Mouse (Mus musculus) embryonic facial prominence, embryonic 12.5 days (tissue): ENCODE results near the gene Gm12253. TPM values are rescaled to one million over a fixed set of nuclear protein-coding genes. Genes with fewer than 3 reads are reported as not detected.
A peak's percentile ranks its signal among the peaks of the same experiment; 100 is the strongest.

Experiments
- ATAC-seq: fragments of 200-750 bp; cut with Nextera tagmentation; 2 replicates; pipeline ENCODE4 v1.8.0; 2017; ENCODE audit not compliant: insufficient number of reproducible peaks, insufficient read depth, low FRiP score, low TSS enrichment
- H3K27ac ChIP-seq: fragments of 300-500 bp; sonication (generic); 2 replicates; pipeline ENCODE4 v1.5.1; 2016; ENCODE audit warnings: mild to moderate bottlenecking
- H3K27me3 ChIP-seq: fragments of 300-500 bp; sonication (generic); 2 replicates; pipeline ENCODE4 v1.6.1; 2016; ENCODE audit warnings: mild to moderate bottlenecking, moderate library complexity
- H3K36me3 ChIP-seq: fragments of 300-500 bp; sonication (generic); 2 replicates; pipeline ENCODE4 v1.6.1; 2016; ENCODE audit warnings: mild to moderate bottlenecking
- H3K4me1 ChIP-seq: fragments of 300-500 bp; sonication (generic); 2 replicates; pipeline ENCODE4 v1.6.1; 2016
- H3K4me2 ChIP-seq: fragments of 300-500 bp; sonication (generic); replicated peaks from 2 replicates; pipeline ENCODE4 v1.6.1; 2016; ENCODE audit warnings: mild to moderate bottlenecking, moderate library complexity
- H3K4me3 ChIP-seq: fragments of 300-500 bp; sonication (generic); 2 replicates; pipeline ENCODE4 v1.5.1; 2016; ENCODE audit warnings: mild to moderate bottlenecking
- H3K9ac ChIP-seq: fragments of 300-500 bp; sonication (generic); 2 replicates; pipeline ENCODE4 v1.6.1; 2016; ENCODE audit warnings: mild to moderate bottlenecking, moderate library complexity
- H3K9me3 ChIP-seq: fragments of 300-500 bp; sonication (generic); 2 replicates; pipeline ENCODE4 v1.6.1; 2016; ENCODE audit warnings: mild to moderate bottlenecking, moderate library complexity
- WGBS: fragments of 180-500 bp; shearing (Covaris S2); methylation state at CpG from one replicate; pipeline ENCODE4 v1.1.7; 2016; 5-methylcytosine and 5-hydroxymethylcytosine counted together
- polyA plus RNA-seq: library from polyadenylated mRNA; unstranded; fragments of >200 nt; fragmentation: Nextera tagmentation; extraction: Ambion mirVana; gene quantifications from 2 replicates; pipeline ENCODE4 v1.2.1, GENCODE M21; 2016

Gm12253 gene
- polyA plus RNA-seq = not detected in 2 replicates

DNA sequence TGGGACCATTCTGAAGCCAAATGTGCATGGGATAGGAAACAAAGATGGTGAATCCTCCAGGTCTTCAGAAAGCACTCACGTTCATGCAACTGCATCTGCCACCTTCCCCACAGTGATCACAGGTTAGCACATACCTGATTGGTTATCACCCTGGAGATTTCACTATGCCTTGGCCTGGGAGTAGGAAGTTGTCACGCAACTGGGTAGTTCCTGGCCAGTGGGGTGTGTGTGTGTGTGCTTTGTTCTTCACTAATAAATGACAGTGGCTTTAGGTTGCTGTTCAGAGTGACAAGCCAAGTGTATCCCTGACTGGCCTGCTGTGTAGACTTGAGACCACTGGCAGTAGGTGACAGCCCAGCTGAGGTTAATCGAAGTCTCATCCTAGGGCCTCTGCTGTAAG, at the start of gene Gm12253:
Gene Gm12253 (plus strand): TSS at position 301 of the 400 bp plus-strand sequence.
- 88% methylated on average over 3 of the region's 3 CpGs for WGBS
- peaks cover 12% of the 10 kb centered on the region for H3K4me1 ChIP-seq
- no peaks in the 10 kb centered on the region for H3K36me3 ChIP-seq
- no peak within 1 kb of the TSS for H3K4me3 ChIP-seq
- no peaks in the 10 kb centered on the region for H3K9me3 ChIP-seq
- no peak within 1 kb of the TSS for H3K27ac ChIP-seq
- H3K4me2 ChIP-seq = no peak within 1 kb of the TSS
- ATAC-seq = no peak
- H3K9ac ChIP-seq = no peak within 1 kb of the TSS
- no peaks in the 10 kb centered on the region for H3K27me3 ChIP-seq

DNA sequence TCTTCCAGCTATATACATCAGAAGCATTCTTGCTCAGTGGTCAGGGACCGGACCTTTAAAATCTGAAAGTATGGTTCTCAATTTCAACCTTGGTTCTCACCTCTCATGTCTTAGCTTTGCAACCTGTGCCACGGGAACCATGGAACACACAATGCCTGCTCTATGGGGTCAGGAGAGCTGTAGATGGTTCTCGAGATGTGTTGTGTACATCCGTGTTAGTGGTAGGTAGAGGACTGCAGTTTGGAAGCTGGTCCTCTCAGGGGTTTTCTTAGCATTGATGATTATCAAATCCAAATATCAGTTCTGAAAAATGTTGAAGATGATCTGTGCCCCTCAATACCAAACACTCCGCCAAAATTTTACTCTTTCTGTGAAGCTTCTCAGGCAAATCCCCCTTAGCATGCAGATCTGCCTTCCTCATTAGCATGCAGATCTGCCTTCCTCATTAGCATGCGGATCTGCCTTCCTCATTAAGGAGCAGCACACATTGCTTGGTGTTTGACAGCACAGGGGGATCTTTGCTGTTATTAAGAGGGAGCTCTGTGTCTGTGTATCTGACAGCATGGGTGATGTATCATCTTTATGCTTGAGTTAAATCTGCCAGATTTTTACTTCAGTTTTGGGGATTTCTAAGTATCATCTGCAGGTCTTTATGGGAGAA, 32.2 kb upstream of the Gm12253 start:
- no peak for ATAC-seq
- no peaks in the 10 kb centered on the region for H3K4me1 ChIP-seq
- no peaks in the 10 kb centered on the region for H3K9me3 ChIP-seq
- no peak overlapping the region for H3K4me2 ChIP-seq
- WGBS = 57% methylated on average over 6 of the region's 6 CpGs
- H3K9ac ChIP-seq = no peak overlapping the region
- H3K4me3 ChIP-seq = no peak overlapping the region
- H3K36me3 ChIP-seq = no peaks in the 10 kb centered on the region
- H3K27me3 ChIP-seq = no peaks in the 10 kb centered on the region
- H3K27ac ChIP-seq = no peak overlapping the region

DNA sequence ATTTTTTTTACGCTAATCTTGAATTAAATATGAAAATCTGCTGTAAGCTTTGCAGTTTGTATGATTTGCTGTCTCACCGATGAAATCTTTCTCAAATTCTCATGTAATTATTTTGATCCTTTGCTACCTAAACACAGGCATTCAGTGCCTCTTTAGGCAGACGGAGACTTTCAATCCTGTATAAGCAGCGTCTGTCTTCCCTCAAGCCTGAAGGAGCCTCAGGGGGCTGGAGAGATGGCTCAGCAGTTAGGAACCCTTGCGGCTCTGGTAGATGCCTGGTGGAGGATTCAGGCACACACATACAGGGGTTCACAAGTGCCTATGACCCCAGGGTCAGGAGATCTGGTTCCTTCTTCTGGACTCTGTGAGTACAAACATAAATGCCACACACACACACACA, 31.7 kb upstream of the Gm12253 start:
- ATAC-seq = no peak
- Histone ChIP-seq H3K9me3 (no peaks in the 10 kb centered on the region), H3K4me1 (no peaks in the 10 kb centered on the region), H3K36me3 (no peaks in the 10 kb centered on the region), H3K9ac (no peak overlapping the region), H3K27me3 (no peaks in the 10 kb centered on the region), H3K4me3 (no peak overlapping the region), H3K27ac (no peak overlapping the region), H3K4me2 (no peak overlapping the region)
- 50% methylated on average over 5 of the region's 5 CpGs for WGBS

DNA sequence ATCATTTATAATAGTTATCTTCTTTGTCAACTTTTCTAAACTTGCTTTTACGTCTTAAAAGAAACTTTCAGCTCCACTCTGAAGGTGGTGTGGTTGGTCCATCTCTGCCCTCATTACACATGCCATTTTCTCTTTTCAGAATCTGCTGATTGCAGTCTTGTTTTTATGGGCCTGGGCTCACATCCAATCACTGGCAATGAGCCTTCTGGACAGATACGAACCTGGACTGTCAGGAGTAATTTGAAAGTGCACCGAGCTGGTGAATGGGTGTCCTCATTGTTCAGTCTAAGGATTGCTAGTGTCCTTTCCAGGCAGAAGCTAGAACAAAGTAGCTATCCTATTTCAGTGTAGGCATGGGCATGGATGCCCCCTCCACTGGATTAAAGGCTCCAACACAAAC, 24.3 kb upstream of the Gm12253 start:
- Histone ChIP-seq H3K4me1 (no peaks in the 10 kb centered on the region), H3K27me3 (no peaks in the 10 kb centered on the region), H3K36me3 (no peaks in the 10 kb centered on the region), H3K4me3 (no peak overlapping the region), H3K27ac (no peak overlapping the region), H3K4me2 (no peak overlapping the region), H3K9me3 (no peaks in the 10 kb centered on the region), H3K9ac (no peak overlapping the region)
- WGBS = 83% methylated on average over 3 of the region's 3 CpGs
- ATAC-seq = no peak

DNA sequence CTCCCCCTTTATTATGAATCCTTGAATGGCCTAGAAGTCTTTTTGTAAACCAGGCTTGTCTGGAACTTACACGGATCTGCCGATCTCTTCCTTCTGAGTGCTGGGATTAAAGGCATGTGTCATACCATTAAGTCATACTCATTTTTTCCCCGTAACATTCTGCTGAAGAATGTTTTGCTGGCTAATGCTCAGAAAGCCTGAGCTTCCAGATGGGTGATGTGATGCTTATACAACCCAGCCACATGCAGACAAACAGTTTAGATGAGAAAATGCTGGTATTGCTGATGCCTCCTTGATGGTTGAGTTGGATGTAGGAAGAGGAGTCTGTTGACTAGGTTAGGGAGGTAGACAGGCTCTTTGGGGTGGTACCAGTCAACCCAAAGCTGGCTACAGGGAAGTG, 14.0 kb upstream of the Gm12253 start:
- Histone ChIP-seq H3K27me3 (no peaks in the 10 kb centered on the region), H3K4me2 (no peak overlapping the region), H3K36me3 (no peaks in the 10 kb centered on the region), H3K4me3 (no peak overlapping the region), H3K9me3 (no peaks in the 10 kb centered on the region), H3K9ac (no peak overlapping the region), H3K27ac (no peak overlapping the region), H3K4me1 (no peaks in the 10 kb centered on the region)
- no peak for ATAC-seq
- 73% methylated on average over 3 of the region's 3 CpGs for WGBS

DNA sequence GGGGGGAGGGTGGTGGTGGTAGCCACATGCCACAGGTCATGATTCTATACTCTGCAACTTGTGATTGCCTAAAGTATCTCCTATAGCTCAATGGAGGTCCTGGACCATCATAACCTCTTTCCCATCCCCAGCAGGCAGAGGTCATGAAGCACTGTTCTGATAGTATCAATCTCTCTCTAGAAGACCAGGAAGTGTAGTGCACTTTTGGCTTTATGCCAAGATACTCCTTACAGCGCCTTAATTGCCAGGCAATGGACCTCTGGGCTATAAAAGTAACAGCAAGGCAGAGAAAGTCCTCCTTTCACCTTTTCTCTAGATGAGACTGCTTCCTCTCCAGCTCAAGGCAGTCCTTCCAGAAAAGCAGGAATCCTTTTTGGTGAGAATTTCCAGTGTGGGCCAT, 11.5 kb upstream of the Gm12253 start, which contains the start of gene 1810065E05Rik:
Gene 1810065E05Rik (plus strand): TSS at position 297 of the 400 bp plus-strand sequence.
- Histone ChIP-seq H3K9ac (no peak within 1 kb of the TSS), H3K27me3 (no peaks in the 10 kb centered on the region), H3K9me3 (no peaks in the 10 kb centered on the region), H3K36me3 (no peaks in the 10 kb centered on the region), H3K4me2 (no peak within 1 kb of the TSS), H3K4me3 (no peak within 1 kb of the TSS), H3K4me1 (no peaks in the 10 kb centered on the region), H3K27ac (no peak within 1 kb of the TSS)
- no peak for ATAC-seq
- WGBS = 84% methylated on average over 1 of the region's 1 CpGs

DNA sequence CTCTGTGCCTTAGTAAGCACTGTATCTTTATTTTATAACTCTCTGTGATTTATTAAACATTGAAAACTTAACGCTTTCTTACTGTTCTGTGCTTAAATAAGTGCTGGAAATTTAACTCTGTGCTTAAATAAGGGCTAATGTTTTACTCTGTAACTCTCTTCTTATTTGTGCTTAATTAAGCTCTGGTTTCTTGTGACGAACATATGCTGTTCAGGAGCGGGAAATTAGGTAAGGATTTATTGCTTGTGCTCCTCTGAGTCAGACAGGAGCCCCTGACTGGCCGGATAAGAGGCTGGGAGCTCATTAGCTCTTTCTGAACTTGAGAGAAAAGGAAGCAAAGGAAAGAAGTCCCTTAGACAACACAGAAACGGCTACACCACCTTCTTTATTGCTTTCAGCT, 5.5 kb downstream of the Gm12253 start:
- Histone ChIP-seq H3K9me3 (no peaks in the 10 kb centered on the region), H3K4me2 (no peak overlapping the region), H3K4me1 (no peaks in the 10 kb centered on the region; the same call in 1 of the 2 replicates), H3K4me3 (no peak overlapping the region), H3K27ac (no peak overlapping the region), H3K27me3 (no peaks in the 10 kb centered on the region), H3K36me3 (no peaks in the 10 kb centered on the region), H3K9ac (no peak overlapping the region)
- 41% methylated on average over 5 of the region's 5 CpGs for WGBS
- ATAC-seq = no peak

DNA sequence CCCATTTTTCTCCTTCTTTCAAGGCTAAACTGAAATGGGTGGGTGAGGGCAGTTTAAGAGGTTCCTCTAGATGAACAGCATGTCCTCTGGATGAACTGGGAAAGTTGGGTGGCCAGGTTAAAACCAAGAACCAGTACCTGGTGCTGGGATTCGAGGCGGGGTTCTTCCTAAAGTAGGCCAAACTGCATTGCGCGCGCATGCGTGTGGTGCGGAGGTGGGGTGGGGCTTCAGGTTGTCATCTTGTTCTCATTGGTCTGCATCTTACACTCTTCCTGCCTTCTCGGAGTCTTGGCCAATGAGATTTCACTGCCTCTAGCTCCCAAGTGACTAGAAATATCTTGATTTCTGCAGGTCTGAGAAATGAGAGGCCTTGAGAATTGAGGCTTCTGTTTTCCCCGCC, 20.4 kb downstream of the Gm12253 start, which contains the start of gene Lypd9:
Gene Lypd9 (minus strand): TSS at position 165 of the 400 bp plus-strand sequence.
- H3K27ac ChIP-seq = 0 out of 2 replicates have a peak within 1 kb of the TSS, but pooled peaks have one; percentile 37
- 93% methylated on average over 9 of the region's 9 CpGs for WGBS
- H3K27me3 ChIP-seq = no peaks in the 10 kb centered on the region
- no peak for ATAC-seq
- no peak within 1 kb of the TSS for H3K9ac ChIP-seq
- no peak within 1 kb of the TSS for H3K4me2 ChIP-seq
- 0 out of 2 replicates have a peak, but pooled peaks cover 3% of the 10 kb centered on the region for H3K9me3 ChIP-seq
- H3K4me1 ChIP-seq = peaks cover 13% of the 10 kb centered on the region
- H3K4me3 ChIP-seq = no peak within 1 kb of the TSS
- no peaks in the 10 kb centered on the region for H3K36me3 ChIP-seq

DNA sequence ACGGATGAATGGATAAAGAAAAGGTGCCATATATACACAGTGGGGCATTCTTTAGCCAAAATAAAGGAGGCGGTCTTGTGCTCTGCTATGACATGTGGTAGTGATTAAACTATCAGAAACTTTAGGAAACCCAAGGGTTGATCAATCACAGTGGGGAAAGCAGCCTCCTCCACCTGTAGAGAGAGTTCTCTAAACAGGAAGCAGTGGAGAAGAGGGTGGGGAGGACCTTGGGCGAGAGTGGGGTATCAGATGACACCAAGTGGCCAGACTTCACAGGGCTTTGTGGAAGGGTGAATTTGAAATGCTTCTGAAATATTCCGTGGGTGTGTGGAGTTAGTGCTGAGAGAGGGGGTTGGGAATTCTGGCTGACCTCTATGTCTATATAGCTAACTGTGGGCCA, 21.2 kb downstream of the Gm12253 start:
- 0 out of 2 replicates have a peak, but pooled peaks cover 3% of the 10 kb centered on the region for H3K9me3 ChIP-seq
- ATAC-seq = peak; percentile 85
- 16% methylated on average over 4 of the region's 4 CpGs for WGBS

DNA sequence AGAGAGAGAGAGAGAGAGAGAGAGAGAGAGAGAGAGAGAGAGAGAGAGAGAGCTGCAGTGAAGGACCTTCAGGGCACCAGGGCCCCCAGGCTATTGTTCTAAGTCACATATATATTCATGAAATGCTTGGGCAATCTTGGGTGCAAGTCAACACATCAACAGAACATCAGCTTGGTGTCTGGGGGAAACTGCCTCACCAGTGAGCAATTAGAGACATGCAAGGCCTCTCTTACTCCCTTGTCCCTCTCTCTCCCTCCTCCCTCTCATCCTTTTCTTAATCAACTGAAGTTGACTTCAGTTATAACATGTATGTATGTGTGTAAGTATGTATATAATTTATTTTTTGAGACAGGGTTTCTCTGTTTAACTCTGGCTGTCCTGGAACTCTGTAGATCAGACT, 29.8 kb downstream of the Gm12253 start, which contains the start of gene Olfr30:
Gene Olfr30 (minus strand): TSS at position 101 of the 400 bp plus-strand sequence.
- H3K9me3 ChIP-seq = no peaks in the 10 kb centered on the region
- H3K27me3 ChIP-seq = no peaks in the 10 kb centered on the region
- no peak within 1 kb of the TSS for H3K4me3 ChIP-seq
- no peak for ATAC-seq
- H3K4me1 ChIP-seq = no peaks in the 10 kb centered on the region
- no peak within 1 kb of the TSS for H3K27ac ChIP-seq
- no peak within 1 kb of the TSS for H3K9ac ChIP-seq
- no peaks in the 10 kb centered on the region for H3K36me3 ChIP-seq
- no peak within 1 kb of the TSS for H3K4me2 ChIP-seq

More for the DNA sequence above, 21.2 kb downstream of the Gm12253 start:
- Histone ChIP-seq H3K4me2 (no peak overlapping the region), H3K36me3 (no peaks in the 10 kb centered on the region), H3K4me3 (no peak overlapping the region), H3K4me1 (peaks cover 13% of the 10 kb centered on the region), H3K9ac (no peak overlapping the region), H3K27me3 (no peaks in the 10 kb centered on the region), H3K27ac (0 out of 2 replicates have a peak overlapping the region, but pooled peaks have one; percentile 37)
